Mouse (Mus musculus) stomach, postnatal 0 days (tissue): ENCODE results near the gene Pvr.

ENCODE experiments used
- CTCF ChIP-seq: IDR thresholded peaks from 2 replicates; pipeline ENCODE4 v1.5.1; 2016; ENCODE audit warnings: antibody characterized with exemption, low read depth, mild to moderate bottlenecking, moderate library complexity
- EP300 ChIP-seq: optimal IDR thresholded peaks from 2 replicates; pipeline ENCODE3; 2016; ENCODE audit warnings: antibody characterized with exemption

DNA sequence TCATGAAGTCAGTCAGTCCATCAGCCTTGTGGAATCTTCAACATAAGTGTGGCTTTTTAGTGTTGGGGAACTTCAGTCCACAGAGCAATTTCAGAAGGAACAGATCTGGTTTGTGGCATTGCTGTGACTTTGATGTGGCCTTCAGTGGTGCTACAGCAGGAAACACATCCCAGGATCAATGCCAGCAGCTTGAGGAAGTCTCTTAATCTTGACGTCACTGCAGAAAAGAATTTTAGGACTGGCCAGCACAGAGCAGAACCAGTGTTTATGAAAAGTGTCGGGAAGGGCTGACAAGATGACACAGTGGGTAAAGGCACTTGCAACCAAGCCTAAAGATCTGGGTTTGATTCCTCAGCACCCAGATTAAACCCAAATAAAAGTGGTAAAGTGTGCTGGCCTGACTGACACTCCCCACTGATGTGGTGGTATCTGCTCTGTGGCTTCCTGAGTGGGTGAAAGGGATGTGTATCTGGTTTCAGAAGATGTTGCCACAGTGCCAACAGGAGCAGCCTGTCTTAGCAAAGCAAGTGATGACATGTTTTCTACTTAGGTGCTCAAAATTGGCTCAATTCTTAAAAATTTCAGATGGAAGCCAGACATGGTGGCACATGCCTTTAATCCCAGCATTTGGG, 6.0 kb upstream of the Pvr start:
- TF ChIP-seq EP300 (no peak), CTCF (no peak)
